Mouse (Mus musculus): ENCODE measurements around the gene Borcs6.

DNA sequence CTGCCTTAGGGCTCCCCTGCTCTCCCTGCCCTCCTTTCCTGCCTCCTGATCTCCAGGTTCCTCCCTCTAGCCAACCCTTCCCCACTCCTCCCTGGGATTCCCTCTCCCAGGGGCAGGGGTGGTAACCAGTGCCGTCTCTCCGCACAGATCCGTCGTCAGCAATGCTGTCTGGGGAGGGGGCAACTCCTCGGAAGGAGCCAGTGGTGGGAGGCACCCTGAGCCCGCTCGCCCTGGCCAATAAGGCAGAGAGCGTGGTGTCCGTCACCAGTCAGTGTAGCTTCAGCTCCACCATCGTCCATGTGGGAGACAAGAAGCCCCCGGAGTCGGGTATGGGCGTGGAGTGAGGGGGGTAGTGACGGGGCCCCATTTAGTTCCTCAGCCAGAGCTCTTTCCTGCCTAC is 45.0 kb downstream of the Borcs6 start:
- TF ChIP-seq ZC3H11A (IDR thresholded peaks at IDR 0.05; ENCODE audit: low read depth, low read length) (no peak), CTCF (IDR thresholded peaks at IDR 0.05 in 2 of 3, conservative IDR thresholded peaks at IDR 0.05 in 1 of 3; ENCODE audit: control insufficient read depth in 1 of 3, insufficient read depth in 1 of 3, low read depth in 2 of 3, low read length in 3 of 3, poor library complexity in 1 of 3, severe bottlenecking in 1 of 3) (no peak), MYC (IDR thresholded peaks at IDR 0.05; ENCODE audit: low read depth, low read length) (no peak), EP300 (IDR thresholded peaks at IDR 0.05; ENCODE audit: low read depth in 1 of 2, low read length in 2 of 2) (no peak), ETS1 (IDR thresholded peaks at IDR 0.05; ENCODE audit: low read depth, low read length) (no peak), ZMIZ1 (IDR thresholded peaks at IDR 0.05; ENCODE audit: low read depth, low read length) (no peak), SMC3 (IDR thresholded peaks at IDR 0.05; ENCODE audit: low read depth, low read length) (no peak)
